Mouse (Mus musculus) liver, embryonic 14.5 days (tissue): ENCODE measurements around the gene Ergic1.

Experiments used
- CTCF ChIP-seq: IDR thresholded peaks from 2 replicates; pipeline ENCODE4 v1.5.1; 2016; ENCODE audit warnings: antibody characterized with exemption, low read depth, control low read depth
- EP300 ChIP-seq: IDR thresholded peaks from 2 replicates; pipeline ENCODE4 v1.6.1; 2016; ENCODE audit warnings: antibody characterized with exemption, low read depth

- TF ChIP-seq CTCF (no peak), EP300 (no peak)
These were observed 23.4 kb upstream of the Ergic1 start for GRCm38 (mm10) chr17:26537722-26538471.
